Mouse (Mus musculus) kidney, postnatal 0 days (tissue): ENCODE measurements around the gene Rftn1. TPM values are rescaled to one million over a fixed set of nuclear protein-coding genes. Genes with fewer than 3 reads are reported as not detected.

Experiments used
- ATAC-seq: fragments of 200-750 bp; cut with Nextera tagmentation; replicated peaks from 2 replicates; pipeline ENCODE4 v1.8.0; 2017; ENCODE audit warnings: low read depth, moderate number of reproducible peaks, moderate TSS enrichment, moderate library complexity; ENCODE audit not compliant: low FRiP score
- DNase-seq: peaks from one replicate; pipeline ENCODE4 v3.0.0-alpha.2; 2016; ENCODE audit warnings: low spot score
- H3K27ac ChIP-seq: fragments of 300-500 bp; sonication (generic); 2 replicates; pipeline ENCODE4 v1.5.1; 2014; ENCODE audit warnings: mild to moderate bottlenecking
- H3K27me3 ChIP-seq: fragments of 300-500 bp; sonication (generic); 2 replicates; pipeline ENCODE4 v1.6.1; 2014; ENCODE audit warnings: low read length, mixed read lengths; ENCODE audit not compliant: insufficient read depth
- H3K36me3 ChIP-seq: fragments of 300-500 bp; sonication (generic); 2 replicates; pipeline ENCODE4 v1.6.1; 2014; ENCODE audit warnings: low read length, mixed read lengths; ENCODE audit not compliant: insufficient read depth
- H3K4me1 ChIP-seq: fragments of 300-500 bp; sonication (generic); replicated peaks from 2 replicates; pipeline ENCODE4 v1.6.1; 2014; ENCODE audit warnings: antibody characterized with exemption, low read length, mixed read lengths; ENCODE audit not compliant: insufficient read depth
- H3K4me2 ChIP-seq: fragments of 300-500 bp; sonication (generic); 2 replicates; pipeline ENCODE4 v1.6.1; 2014; ENCODE audit warnings: mild to moderate bottlenecking, low read length, moderate library complexity, mixed read lengths
- H3K4me3 ChIP-seq: fragments of 300-500 bp; sonication (generic); replicated peaks from 2 replicates; pipeline ENCODE4 v1.5.1; 2014; ENCODE audit warnings: low read depth, low read length
- H3K9ac ChIP-seq: fragments of 300-500 bp; sonication (generic); 2 replicates; pipeline ENCODE4 v1.6.1; 2014; ENCODE audit warnings: low read depth, low read length
- H3K9me3 ChIP-seq: fragments of 300-500 bp; sonication (generic); replicated peaks from 2 replicates; pipeline ENCODE4 v1.6.1; 2016; ENCODE audit warnings: low read length, inconsistent platforms, mixed read lengths
- CTCF ChIP-seq: IDR thresholded peaks from 2 replicates; pipeline ENCODE4 v1.5.1; 2016; ENCODE audit warnings: antibody characterized with exemption, low read depth, mild to moderate bottlenecking, moderate library complexity
- WGBS: fragments of 180-500 bp; shearing (Covaris S2); extraction: QIAGEN DNeasy Blood & Tissue Kit; methylation state at CpG from one replicate; pipeline ENCODE4 v1.1.7; 2014; 5-methylcytosine and 5-hydroxymethylcytosine counted together
- polyA plus RNA-seq: library from polyadenylated mRNA; unstranded; fragments of >200 nt; fragmentation: Nextera tagmentation; extraction: Ambion mirVana; gene quantifications from 2 replicates; pipeline ENCODE4 v1.2.1, GENCODE M21; 2015

Rftn1 gene
- polyA plus RNA-seq, 1 experiment from 2014 or later: 11.8 TPM

DNA sequence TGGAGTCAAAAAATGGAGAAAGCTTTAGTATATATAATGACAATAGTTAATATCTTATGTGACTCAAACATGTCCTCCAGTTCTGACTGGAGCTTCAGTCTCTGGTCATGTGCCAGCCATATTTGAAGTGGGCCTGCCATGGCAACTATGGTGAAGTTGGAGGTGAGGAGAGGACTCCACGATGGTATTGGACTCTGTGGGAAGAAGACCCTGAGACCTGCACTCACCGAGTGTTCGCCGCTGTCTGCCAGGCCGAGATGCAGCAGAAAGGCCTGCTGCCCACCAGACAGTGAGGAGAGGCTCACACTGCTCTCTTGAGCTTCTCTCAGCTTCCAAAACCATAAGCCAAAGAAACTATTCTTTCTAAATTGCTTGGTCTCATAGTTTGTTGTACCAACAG is 43.5 kb upstream of the Rftn1 start:
- no peak for DNase-seq
- no peaks in the 10 kb centered on the region for H3K36me3 ChIP-seq
- WGBS: 89% methylated on average over 5 of the region's 5 CpGs
- no peak overlapping the region for H3K9ac ChIP-seq
- TF ChIP-seq CTCF: no peak
- H3K4me1 ChIP-seq: no peaks in the 10 kb centered on the region
- no peak for ATAC-seq
- no peaks in the 10 kb centered on the region for H3K27me3 ChIP-seq
- H3K9me3 ChIP-seq: no peaks in the 10 kb centered on the region
- H3K4me3 ChIP-seq: no peak overlapping the region
- no peak overlapping the region for H3K4me2 ChIP-seq
- H3K27ac ChIP-seq: no peak overlapping the region

DNA sequence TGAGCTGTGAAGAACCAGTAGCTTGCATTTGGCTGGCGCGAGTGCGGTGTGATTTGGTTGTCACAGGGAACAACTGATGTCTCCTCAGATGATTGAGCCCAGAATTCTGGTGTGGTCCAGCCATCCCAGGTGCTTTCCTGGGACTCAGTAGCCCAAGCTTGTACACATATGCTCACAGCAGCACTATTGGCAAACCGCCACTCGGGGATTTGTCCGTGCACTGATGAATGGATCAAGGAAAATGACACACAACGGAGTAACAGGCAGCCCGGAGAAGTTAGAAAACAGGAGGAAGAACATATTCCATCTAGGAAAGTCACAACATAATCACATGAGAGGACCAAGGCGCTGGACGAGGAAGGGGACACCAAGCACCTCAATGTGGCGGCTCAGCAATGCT is 42.3 kb upstream of the Rftn1 start:
- Histone ChIP-seq H3K4me2 (no peak overlapping the region), H3K36me3 (no peaks in the 10 kb centered on the region), H3K4me3 (no peak overlapping the region), H3K9ac (no peak overlapping the region), H3K9me3 (no peaks in the 10 kb centered on the region), H3K27me3 (no peaks in the 10 kb centered on the region), H3K4me1 (no peaks in the 10 kb centered on the region), H3K27ac (no peak overlapping the region)
- no peak for TF ChIP-seq CTCF
- WGBS: 90% methylated on average over 11 of the region's 11 CpGs
- no peak for DNase-seq
- no peak for ATAC-seq

DNA sequence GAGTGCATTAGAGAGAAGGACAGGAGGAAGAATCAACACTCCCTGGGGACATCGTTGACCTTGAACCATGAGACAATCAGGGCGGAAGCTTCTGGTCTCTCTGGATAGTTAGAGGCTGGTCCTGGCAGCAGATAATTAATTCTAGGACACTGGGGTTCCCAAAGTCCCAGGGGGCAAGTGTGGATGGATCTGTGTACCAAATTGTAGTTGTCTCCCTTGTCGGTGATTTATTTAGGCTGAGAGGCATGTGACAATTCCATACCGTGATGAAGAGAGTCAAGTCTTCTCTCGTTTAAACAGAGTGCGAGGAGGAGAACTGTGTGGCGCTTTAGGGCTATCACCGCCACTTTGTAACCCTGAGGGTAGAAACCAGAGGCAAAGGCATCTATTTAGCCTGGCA is 40.7 kb upstream of the Rftn1 start:
- DNase-seq: no peak
- no peak for ATAC-seq
- Histone ChIP-seq H3K27ac (no peak overlapping the region), H3K36me3 (no peaks in the 10 kb centered on the region), H3K9me3 (no peaks in the 10 kb centered on the region), H3K4me2 (no peak overlapping the region), H3K27me3 (no peaks in the 10 kb centered on the region), H3K4me1 (no peaks in the 10 kb centered on the region), H3K9ac (no peak overlapping the region), H3K4me3 (no peak overlapping the region)
- 82% methylated on average over 8 of the region's 8 CpGs for WGBS
- TF ChIP-seq CTCF: no peak

DNA sequence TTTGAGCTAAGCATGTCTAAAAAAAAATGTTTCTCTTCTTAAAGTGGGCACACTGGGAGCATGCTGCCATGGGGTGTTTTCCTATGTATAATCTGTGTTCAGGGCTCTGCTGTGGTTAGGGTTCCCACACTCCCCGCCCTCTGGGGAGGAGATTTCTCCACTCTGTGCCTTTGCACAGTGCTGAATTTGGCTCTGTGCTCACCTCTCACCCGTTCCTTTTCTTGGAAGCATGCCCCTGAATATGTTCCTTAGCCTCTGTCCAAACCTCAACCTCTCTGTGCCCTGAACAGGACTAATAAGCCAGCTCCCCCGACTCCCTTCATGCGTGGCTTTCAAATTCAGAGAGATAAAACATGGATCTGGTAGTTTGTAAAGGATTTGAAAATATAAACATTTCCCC is 39.1 kb upstream of the Rftn1 start:
- Histone ChIP-seq H3K36me3 (no peaks in the 10 kb centered on the region), H3K4me1 (no peaks in the 10 kb centered on the region), H3K4me2 (no peak overlapping the region), H3K27ac (no peak overlapping the region), H3K9ac (no peak overlapping the region), H3K27me3 (no peaks in the 10 kb centered on the region), H3K4me3 (no peak overlapping the region), H3K9me3 (no peaks in the 10 kb centered on the region)
- 57% methylated on average over 4 of the region's 4 CpGs for WGBS
- ATAC-seq: no peak
- no peak for DNase-seq
- TF ChIP-seq CTCF: no peak

DNA sequence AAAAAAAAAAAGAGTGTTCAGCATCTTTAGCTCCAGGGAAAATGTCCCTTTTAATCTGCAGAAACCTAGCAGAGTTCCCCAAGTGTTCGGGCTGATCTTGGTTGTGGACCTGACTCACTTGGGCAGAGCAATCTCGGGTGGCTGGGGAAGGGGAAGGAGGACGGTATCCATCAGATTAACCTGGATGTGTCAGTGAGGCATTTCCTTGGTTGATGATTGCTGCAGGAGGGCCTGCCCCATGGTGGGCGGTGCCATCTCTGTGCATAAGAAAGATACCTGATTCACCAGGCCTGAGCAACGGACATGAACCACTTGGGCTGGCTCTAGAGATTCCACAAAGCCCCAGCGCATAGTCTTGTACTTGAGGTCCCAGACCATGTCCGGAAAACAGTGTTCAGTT is 36.9 kb upstream of the Rftn1 start:
- H3K9me3 ChIP-seq: no peaks in the 10 kb centered on the region
- H3K27ac ChIP-seq: no peak overlapping the region
- H3K4me3 ChIP-seq: no peak overlapping the region
- no peak overlapping the region for H3K4me2 ChIP-seq
- DNase-seq (no peak), ATAC-seq (no peak)
- TF ChIP-seq CTCF: no peak
- no peaks in the 10 kb centered on the region for H3K36me3 ChIP-seq
- H3K9ac ChIP-seq: no peak overlapping the region
- no peaks in the 10 kb centered on the region for H3K27me3 ChIP-seq
- no peaks in the 10 kb centered on the region for H3K4me1 ChIP-seq
- 69% methylated on average over 7 of the region's 7 CpGs for WGBS

DNA sequence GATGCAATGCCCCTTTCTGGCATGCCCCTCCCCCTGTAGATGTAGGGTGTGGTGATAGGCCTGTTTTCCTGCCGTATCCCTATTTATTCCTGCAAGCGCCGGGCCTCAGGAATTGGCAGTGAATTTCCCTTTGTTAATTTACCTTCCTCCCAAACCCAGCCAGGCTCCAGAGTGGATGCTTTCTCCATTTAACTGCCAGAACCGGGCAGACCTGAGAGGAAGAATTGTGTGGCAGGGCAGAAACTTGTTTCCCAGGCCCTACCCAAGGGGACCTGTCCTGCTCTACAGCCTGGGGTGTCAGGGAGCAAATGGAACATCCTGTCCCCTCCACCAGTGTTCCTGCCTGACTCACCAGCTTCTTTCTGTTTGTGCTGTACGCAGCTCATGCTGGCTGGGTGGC is 34.2 kb upstream of the Rftn1 start:
- H3K27ac ChIP-seq: no peak overlapping the region
- no peak for TF ChIP-seq CTCF

DNA sequence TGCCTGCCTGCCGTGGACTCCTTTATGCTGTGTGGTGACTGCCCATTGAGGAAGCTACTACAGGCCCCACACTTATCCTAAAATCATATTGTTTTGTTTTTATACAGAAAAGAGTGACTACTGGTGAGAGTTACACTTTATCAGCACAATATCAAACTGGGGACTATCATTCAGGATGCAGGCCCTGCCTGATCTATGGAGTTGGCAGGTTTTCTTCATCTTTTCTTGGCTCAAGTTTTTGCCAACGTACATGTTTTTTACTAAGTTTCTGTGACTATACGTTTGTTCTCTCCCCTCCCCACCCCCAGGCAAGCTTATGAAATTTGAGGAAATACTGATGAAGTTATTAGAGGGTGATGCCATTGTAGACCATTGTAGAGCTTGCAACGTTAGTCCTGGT is 27.5 kb upstream of the Rftn1 start:
- Histone ChIP-seq H3K9ac (no peak overlapping the region), H3K4me2 (no peak overlapping the region), H3K9me3 (no peaks in the 10 kb centered on the region), H3K27me3 (no peaks in the 10 kb centered on the region), H3K36me3 (no peaks in the 10 kb centered on the region), H3K4me3 (no peak overlapping the region), H3K27ac (no peak overlapping the region), H3K4me1 (no peaks in the 10 kb centered on the region)
- WGBS: 72% methylated on average over 4 of the region's 4 CpGs
- ATAC-seq: no peak
- no peak for DNase-seq
- no peak for TF ChIP-seq CTCF

More for the DNA sequence above, 34.2 kb upstream of the Rftn1 start:
- ATAC-seq (no peak), DNase-seq (no peak)
- no peaks in the 10 kb centered on the region for H3K27me3 ChIP-seq
- 66% methylated on average over 5 of the region's 5 CpGs for WGBS
- H3K4me2 ChIP-seq: no peak overlapping the region
- no peaks in the 10 kb centered on the region for H3K9me3 ChIP-seq
- no peak overlapping the region for H3K9ac ChIP-seq
- H3K4me3 ChIP-seq: no peak overlapping the region
- H3K36me3 ChIP-seq: no peaks in the 10 kb centered on the region
- no peaks in the 10 kb centered on the region for H3K4me1 ChIP-seq
